Mouse (Mus musculus): ENCODE measurements around the gene Slc6a6. TPM values are rescaled to one million over a fixed set of nuclear protein-coding genes. Genes with fewer than 3 reads are reported as not detected.

The Slc6a6 gene
- polyA plus RNA-seq, 1 experiment from 2014 or later = 47.7 TPM

- Histone ChIP-seq H3K27me3 (ENCODE audit: control insufficient read depth, insufficient read depth, low read length) (no peaks in the 10 kb centered on the region), H3K4me2 (ENCODE audit: low read depth) (no peak overlapping the region), H3K36me3 (ENCODE audit: control insufficient read depth, insufficient read depth, low read length) (peaks cover 9% of the 10 kb centered on the region), H3K4me1 (ENCODE audit: control insufficient read depth, insufficient read depth, low read length) (no peaks in the 10 kb centered on the region; the same call in 1 of the 2 replicates), H3K9me3 (ENCODE audit: control insufficient read depth, low read length) (no peaks in the 10 kb centered on the region), H3K4me3 (ENCODE audit: low read depth, low read length) (no peak overlapping the region), H3K27ac (ENCODE audit: low read depth, low read length) (no peak overlapping the region), H3K9ac (ENCODE audit: low read length) (no peak overlapping the region)
- 38% methylated on average over 5 of the region's 5 CpGs for WGBS
- DNase-seq (ENCODE audit: low spot score) (peak; percentile 38), ATAC-seq (ENCODE audit: insufficient read depth, low FRiP score, low TSS enrichment) (no peak)
Observed at GRCm38 (mm10) chr6:91736471-91736870, 52.6 kb downstream of the Slc6a6 start.

GRCm38 (mm10) chr6:91737451-91737850, 53.6 kb downstream of the Slc6a6 start:
- Histone ChIP-seq H3K4me2 (ENCODE audit: low read depth) (no peak overlapping the region), H3K4me3 (ENCODE audit: low read depth, low read length) (no peak overlapping the region), H3K4me1 (ENCODE audit: control insufficient read depth, insufficient read depth, low read length) (no peaks in the 10 kb centered on the region; the same call in 1 of the 2 replicates), H3K9ac (ENCODE audit: low read length) (no peak overlapping the region), H3K27ac (ENCODE audit: low read depth, low read length) (no peak overlapping the region), H3K9me3 (ENCODE audit: control insufficient read depth, low read length) (no peaks in the 10 kb centered on the region), H3K36me3 (ENCODE audit: control insufficient read depth, insufficient read depth, low read length) (peaks cover 11% of the 10 kb centered on the region), H3K27me3 (ENCODE audit: control insufficient read depth, insufficient read depth, low read length) (no peaks in the 10 kb centered on the region)
- ATAC-seq (ENCODE audit: insufficient read depth, low FRiP score, low TSS enrichment) (no peak), DNase-seq (ENCODE audit: low spot score) (no peak)
- 87% methylated on average over 7 of the region's 7 CpGs for WGBS

GRCm38 (mm10) chr6:91738058-91738457, 54.2 kb downstream of the Slc6a6 start:
- Histone ChIP-seq H3K4me2 (ENCODE audit: low read depth) (no peak overlapping the region), H3K4me1 (ENCODE audit: control insufficient read depth, insufficient read depth, low read length) (no peaks in the 10 kb centered on the region; the same call in 1 of the 2 replicates), H3K27ac (ENCODE audit: low read depth, low read length) (no peak overlapping the region), H3K4me3 (ENCODE audit: low read depth, low read length) (no peak overlapping the region), H3K36me3 (ENCODE audit: control insufficient read depth, insufficient read depth, low read length) (peaks cover 11% of the 10 kb centered on the region), H3K9ac (ENCODE audit: low read length) (no peak overlapping the region), H3K9me3 (ENCODE audit: control insufficient read depth, low read length) (no peaks in the 10 kb centered on the region), H3K27me3 (ENCODE audit: control insufficient read depth, insufficient read depth, low read length) (no peaks in the 10 kb centered on the region)
- ATAC-seq (ENCODE audit: insufficient read depth, low FRiP score, low TSS enrichment) = no peak
- WGBS = 34% methylated on average over 5 of the region's 5 CpGs
- DNase-seq (ENCODE audit: low spot score) = no peak

- H3K27me3 ChIP-seq (ENCODE audit: control insufficient read depth, insufficient read depth, low read length) = no peaks in the 10 kb centered on the region
- peak; percentile 67 for ATAC-seq (ENCODE audit: insufficient read depth, low FRiP score, low TSS enrichment)
- DNase-seq (ENCODE audit: low spot score) = peak; percentile 70
- no peak overlapping the region for H3K27ac ChIP-seq (ENCODE audit: low read depth, low read length)
- 77% methylated on average over 11 of the region's 11 CpGs for WGBS
- H3K4me2 ChIP-seq (ENCODE audit: low read depth) = no peak overlapping the region
- no peaks in the 10 kb centered on the region; the same call in 1 of the 2 replicates for H3K4me1 ChIP-seq (ENCODE audit: control insufficient read depth, insufficient read depth, low read length)
- no peak overlapping the region for H3K4me3 ChIP-seq (ENCODE audit: low read depth, low read length)
- H3K36me3 ChIP-seq (ENCODE audit: control insufficient read depth, insufficient read depth, low read length) = peaks cover 16% of the 10 kb centered on the region
- H3K9me3 ChIP-seq (ENCODE audit: control insufficient read depth, low read length) = no peaks in the 10 kb centered on the region
- H3K9ac ChIP-seq (ENCODE audit: low read length) = no peak overlapping the region
Observed at GRCm38 (mm10) chr6:91741046-91741445, 57.2 kb downstream of the Slc6a6 start.

- no peak overlapping the region for H3K4me3 ChIP-seq (ENCODE audit: low read depth, low read length)
- H3K36me3 ChIP-seq (ENCODE audit: control insufficient read depth, insufficient read depth, low read length) = peaks cover 11% of the 10 kb centered on the region
- no peaks in the 10 kb centered on the region for H3K9me3 ChIP-seq (ENCODE audit: control insufficient read depth, low read length)
- H3K4me2 ChIP-seq (ENCODE audit: low read depth) = no peak overlapping the region
- no peak for ATAC-seq (ENCODE audit: insufficient read depth, low FRiP score, low TSS enrichment)
- WGBS = 48% methylated on average over 3 of the region's 3 CpGs
- no peaks in the 10 kb centered on the region for H3K27me3 ChIP-seq (ENCODE audit: control insufficient read depth, insufficient read depth, low read length)
- DNase-seq (ENCODE audit: low spot score) = no peak
- H3K4me1 ChIP-seq (ENCODE audit: control insufficient read depth, insufficient read depth, low read length) = 0 out of 2 replicates have a peak, but pooled peaks cover 2% of the 10 kb centered on the region
- no peak overlapping the region for H3K27ac ChIP-seq (ENCODE audit: low read depth, low read length)
- H3K9ac ChIP-seq (ENCODE audit: low read length) = no peak overlapping the region
Observed at GRCm38 (mm10) chr6:91742466-91742865, 58.6 kb downstream of the Slc6a6 start.

GRCm38 (mm10) chr6:91742995-91743394, 59.1 kb downstream of the Slc6a6 start:
- 0 out of 2 replicates have a peak, but pooled peaks cover 2% of the 10 kb centered on the region for H3K4me1 ChIP-seq (ENCODE audit: control insufficient read depth, insufficient read depth, low read length)
- no peak overlapping the region for H3K4me3 ChIP-seq (ENCODE audit: low read depth, low read length)
- WGBS = 82% methylated on average over 8 of the region's 8 CpGs
- H3K27ac ChIP-seq (ENCODE audit: low read depth, low read length) = no peak overlapping the region
- no peak for ATAC-seq (ENCODE audit: insufficient read depth, low FRiP score, low TSS enrichment)
- H3K4me2 ChIP-seq (ENCODE audit: low read depth) = no peak overlapping the region
- DNase-seq (ENCODE audit: low spot score) = no peak
- no peak overlapping the region for H3K9ac ChIP-seq (ENCODE audit: low read length)
- no peaks in the 10 kb centered on the region for H3K9me3 ChIP-seq (ENCODE audit: control insufficient read depth, low read length)
- no peaks in the 10 kb centered on the region for H3K27me3 ChIP-seq (ENCODE audit: control insufficient read depth, insufficient read depth, low read length)
- peaks cover 12% of the 10 kb centered on the region for H3K36me3 ChIP-seq (ENCODE audit: control insufficient read depth, insufficient read depth, low read length)

- 42% methylated on average over 4 of the region's 4 CpGs for WGBS
- 0 out of 2 replicates have a peak, but pooled peaks cover 2% of the 10 kb centered on the region for H3K4me1 ChIP-seq (ENCODE audit: control insufficient read depth, insufficient read depth, low read length)
- no peaks in the 10 kb centered on the region for H3K9me3 ChIP-seq (ENCODE audit: control insufficient read depth, low read length)
- no peak overlapping the region for H3K9ac ChIP-seq (ENCODE audit: low read length)
- no peak overlapping the region for H3K4me2 ChIP-seq (ENCODE audit: low read depth)
- no peaks in the 10 kb centered on the region for H3K27me3 ChIP-seq (ENCODE audit: control insufficient read depth, insufficient read depth, low read length)
- H3K27ac ChIP-seq (ENCODE audit: low read depth, low read length) = no peak overlapping the region
- DNase-seq (ENCODE audit: low spot score) (no peak), ATAC-seq (ENCODE audit: insufficient read depth, low FRiP score, low TSS enrichment) (no peak)
- no peak overlapping the region for H3K4me3 ChIP-seq (ENCODE audit: low read depth, low read length)
- H3K36me3 ChIP-seq (ENCODE audit: control insufficient read depth, insufficient read depth, low read length) = peaks cover 17% of the 10 kb centered on the region
Observed at GRCm38 (mm10) chr6:91743886-91744285, 60.0 kb downstream of the Slc6a6 start.

- H3K9me3 ChIP-seq (ENCODE audit: control insufficient read depth, low read length) = no peaks in the 10 kb centered on the region
- H3K27ac ChIP-seq (ENCODE audit: low read depth, low read length) = no peak overlapping the region
- no peak overlapping the region for H3K4me3 ChIP-seq (ENCODE audit: low read depth, low read length)
- ATAC-seq (ENCODE audit: insufficient read depth, low FRiP score, low TSS enrichment) = no peak
- 80% methylated on average over 3 of the region's 3 CpGs for WGBS
- no peaks in the 10 kb centered on the region for H3K27me3 ChIP-seq (ENCODE audit: control insufficient read depth, insufficient read depth, low read length)
- peaks cover 18% of the 10 kb centered on the region for H3K36me3 ChIP-seq (ENCODE audit: control insufficient read depth, insufficient read depth, low read length)
- DNase-seq (ENCODE audit: low spot score) = no peak
- no peak overlapping the region for H3K9ac ChIP-seq (ENCODE audit: low read length)
- 0 out of 2 replicates have a peak, but pooled peaks cover 2% of the 10 kb centered on the region for H3K4me1 ChIP-seq (ENCODE audit: control insufficient read depth, insufficient read depth, low read length)
- H3K4me2 ChIP-seq (ENCODE audit: low read depth) = no peak overlapping the region
Observed at GRCm38 (mm10) chr6:91745246-91745645, 61.4 kb downstream of the Slc6a6 start.

- DNase-seq (ENCODE audit: low spot score) (no peak), ATAC-seq (ENCODE audit: insufficient read depth, low FRiP score, low TSS enrichment) (no peak)
- 28% methylated on average over 7 of the region's 7 CpGs for WGBS
- no peak overlapping the region; the same call in 1 of the 2 replicates for H3K9ac ChIP-seq (ENCODE audit: low read length)
- no peaks in the 10 kb centered on the region for H3K27me3 ChIP-seq (ENCODE audit: control insufficient read depth, insufficient read depth, low read length)
- H3K9me3 ChIP-seq (ENCODE audit: control insufficient read depth, low read length) = no peaks in the 10 kb centered on the region
- no peak overlapping the region for H3K4me2 ChIP-seq (ENCODE audit: low read depth)
- H3K36me3 ChIP-seq (ENCODE audit: control insufficient read depth, insufficient read depth, low read length) = peaks cover 20% of the 10 kb centered on the region
- 0 out of 2 replicates have a peak, but pooled peaks cover 2% of the 10 kb centered on the region for H3K4me1 ChIP-seq (ENCODE audit: control insufficient read depth, insufficient read depth, low read length)
- no peak overlapping the region for H3K27ac ChIP-seq (ENCODE audit: low read depth, low read length)
- no peak overlapping the region for H3K4me3 ChIP-seq (ENCODE audit: low read depth, low read length)
Observed at GRCm38 (mm10) chr6:91745947-91746582, 62.2 kb downstream of the Slc6a6 start.

All from neural tube, embryonic 11.5 days (tissue).